Mouse (Mus musculus): ENCODE results near the gene Eps8l2.

DNA sequence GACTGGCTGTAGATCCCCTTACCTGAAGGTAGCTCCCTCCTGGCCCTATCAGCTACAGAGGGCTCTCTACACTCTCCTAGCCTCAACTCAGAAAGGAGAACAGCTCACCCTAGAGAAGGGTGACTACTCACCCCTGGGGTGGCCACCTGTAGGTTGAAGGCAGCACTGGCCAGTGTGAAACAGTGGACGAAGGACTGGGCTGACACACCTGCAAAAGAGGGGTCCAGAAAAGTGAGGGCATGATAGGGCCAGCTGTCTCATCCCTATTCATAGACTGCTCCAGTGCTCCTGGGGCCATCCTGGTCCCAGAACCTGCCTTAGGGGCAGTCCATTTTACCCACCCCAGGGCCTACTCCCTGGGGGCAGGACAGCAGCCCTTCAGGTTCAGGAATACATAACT lies 73.0 kb downstream of the Eps8l2 start:
- TF ChIP-seq KAT2A (conservative IDR thresholded peaks at IDR 0.05; ENCODE audit: low read depth, low read length): no peak
- TF ChIP-seq SMC3 (IDR thresholded peaks at IDR 0.05; ENCODE audit: low read depth, low read length): no peak
- TF ChIP-seq UBTF (IDR thresholded peaks at IDR 0.05; ENCODE audit: borderline replicate concordance, insufficient read depth, low read depth, low read length): no peak
- TF ChIP-seq MAX (IDR thresholded peaks at IDR 0.05; ENCODE audit: low read length): no peak
- no peak for TF ChIP-seq HCFC1 (IDR thresholded peaks at IDR 0.05; ENCODE audit: low read depth, low read length)
- no peak for TF ChIP-seq TAL1 (IDR thresholded peaks at IDR 0.05; ENCODE audit: low read length)
- TF ChIP-seq NRF1 (IDR thresholded peaks at IDR 0.05; ENCODE audit: insufficient read depth, low read depth, low read length, poor library complexity, severe bottlenecking): no peak
- TF ChIP-seq CTCF (IDR thresholded peaks at IDR 0.05 in 2 of 3, conservative IDR thresholded peaks at IDR 0.05 in 1 of 3; ENCODE audit: control insufficient read depth in 1 of 3, insufficient read depth in 1 of 3, low read depth in 2 of 3, low read length in 3 of 3, poor library complexity in 1 of 3, severe bottlenecking in 1 of 3): no peak
- no peak for TF ChIP-seq ELF1 (IDR thresholded peaks at IDR 0.05; ENCODE audit: low read depth, low read length)
- TF ChIP-seq USF1 (IDR thresholded peaks at IDR 0.05; ENCODE audit: low read depth, low read length): no peak
- TF ChIP-seq GATA1 (IDR thresholded peaks at IDR 0.05; ENCODE audit: low read depth, low read length): no peak
- no peak for TF ChIP-seq POLR2A (IDR thresholded peaks at IDR 0.05; ENCODE audit: control insufficient read depth in 1 of 2, insufficient read depth in 1 of 2, low read depth in 1 of 2, low read length in 2 of 2, poor library complexity in 1 of 2)
- TF ChIP-seq JUND (IDR thresholded peaks at IDR 0.05; ENCODE audit: low read depth, low read length): no peak
- TF ChIP-seq ZC3H11A (IDR thresholded peaks at IDR 0.05; ENCODE audit: low read depth, low read length): no peak

Data from MEL (cell line).